Mouse (Mus musculus) neural tube, postnatal 0 days (tissue): ENCODE data around the gene Colgalt2. TPM values are rescaled to one million over a fixed set of nuclear protein-coding genes. Genes with fewer than 3 reads are reported as not detected.

Source experiments
- polyA plus RNA-seq: library from polyadenylated mRNA; unstranded; fragments of >200 nt; fragmentation: Nextera tagmentation; extraction: Ambion mirVana; gene quantifications from 2 replicates; pipeline ENCODE4 v1.2.1, GENCODE M21; 2015

The Colgalt2 gene
- 4.7 and 5.0 TPM in 2 replicates for polyA plus RNA-seq

DNA sequence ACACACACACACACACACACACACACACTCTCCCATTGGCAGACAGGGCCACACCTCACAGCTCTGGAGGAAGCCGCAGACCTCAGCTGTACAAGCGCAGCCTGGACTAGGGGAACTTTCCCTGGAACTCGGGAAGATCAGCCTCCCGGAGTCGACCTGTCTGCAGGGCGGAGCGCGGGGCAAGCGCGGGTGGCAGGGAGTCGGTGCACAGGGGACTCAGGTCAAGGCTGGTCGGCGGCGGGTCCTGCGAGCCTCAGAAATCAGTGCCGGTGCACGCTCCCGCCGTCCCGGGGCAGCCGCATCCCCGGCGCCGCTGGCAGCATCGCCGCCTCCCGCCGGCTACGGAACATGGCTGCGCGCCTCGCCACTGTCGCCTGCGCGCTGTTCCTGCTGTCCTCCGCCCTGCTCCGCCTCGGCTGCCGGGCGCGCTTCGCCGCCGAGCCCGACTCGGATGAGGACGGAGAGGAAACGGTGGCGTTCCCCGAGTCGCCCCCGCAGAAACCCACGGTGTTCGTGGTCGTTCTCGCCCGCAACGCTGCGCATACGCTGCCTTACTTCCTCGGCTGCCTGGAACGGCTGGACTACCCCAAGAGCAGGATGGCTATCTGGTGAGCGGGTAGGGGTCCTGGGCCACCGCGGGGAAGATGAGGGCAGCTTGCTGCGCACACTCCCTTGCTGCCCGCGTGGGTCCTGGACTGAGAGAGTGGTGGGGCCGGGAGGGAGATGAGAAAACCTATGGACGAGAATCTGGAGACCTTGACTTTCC is at the start of gene Colgalt2:
TSS of gene Colgalt2 (plus strand) at position 41 of the 766 bp plus-strand sequence.

DNA sequence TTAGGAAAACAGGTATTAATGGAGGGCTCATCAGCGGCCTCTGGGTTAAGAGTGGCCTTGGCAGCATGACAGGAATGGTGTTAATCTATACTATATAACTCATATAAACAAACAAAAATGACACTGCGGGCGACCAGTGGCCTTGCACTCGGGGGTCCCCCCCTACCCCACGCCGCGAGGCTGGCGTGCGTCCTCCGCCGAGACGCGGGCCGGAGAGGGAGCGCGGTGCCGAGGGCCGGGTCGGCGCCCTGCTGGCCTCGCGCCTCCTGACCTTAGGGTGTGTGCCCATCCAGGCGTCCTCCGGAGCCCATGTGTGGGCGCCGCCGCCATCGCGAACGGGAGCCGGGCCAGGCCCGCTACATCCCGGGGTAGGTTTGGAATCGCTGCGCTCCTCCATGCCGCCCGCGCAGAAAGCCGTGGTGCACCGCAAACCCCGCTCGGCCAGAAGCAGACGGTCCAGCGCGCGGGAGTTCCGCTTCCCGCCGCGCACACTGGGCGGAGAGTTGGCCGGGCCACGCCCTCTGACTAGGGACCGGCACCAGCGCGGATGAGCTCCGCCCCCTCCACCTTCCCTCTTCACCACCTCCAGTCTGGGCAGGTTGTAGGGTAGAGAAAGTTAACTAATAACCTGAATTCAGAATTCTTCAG is 13.3 kb upstream of the Colgalt2 start, which contains the start of gene Tsen15:
TSS of gene Tsen15 (minus strand) at position 501 of the 648 bp plus-strand sequence.

Other genes with a start within 250 kb of the Colgalt2 start
- gene Tsen15, start 13.1 kb upstream of the Colgalt2 start, polyA plus RNA-seq: 50.3 and 50.5 TPM in 2 replicates